Mouse (Mus musculus) adrenal gland, adult 18-20 months (tissue): ENCODE results near the gene Zfp423. TPM values are rescaled to one million over a fixed set of nuclear protein-coding genes. Genes with fewer than 3 reads are reported as not detected.
"Not testable (repeated sequence)": the region's sequence is repeated elsewhere in the genome, so short reads cannot be mapped to it uniquely, and the experiment has no call there.

Experiments
- DNase-seq, 2 experiments: peaks; one replicate each; pipeline ENCODE4 v3.0.0; 2021 to 2022; ENCODE audit warnings: low spot score in 2 of 2
- total RNA-seq, 2 experiments: library from RNA; stranded (reverse); gene quantifications; 1 replicate in 1 of 2; 2 replicates in 1 of 2; pipeline ENCODE4 v1.2.3; 2021

Gene Zfp423
- total RNA-seq, 2 experiments from 2014 or later: 13.2 to 27.1 TPM

- not testable (repeated sequence) for DNase-seq
These were observed 117.3 kb downstream of the Zfp423 start for GRCm38 (mm10) chr8:87842096-87842495.

- DNase-seq: no peak
These were observed 122.1 kb downstream of the Zfp423 start for GRCm38 (mm10) chr8:87837266-87837665.

- DNase-seq: no peak
These were observed 122.5 kb downstream of the Zfp423 start for GRCm38 (mm10) chr8:87836866-87837265.

GRCm38 (mm10) chr8:87835924-87836323 lies 123.5 kb downstream of the Zfp423 start:
- DNase-seq: no peak

GRCm38 (mm10) chr8:87835411-87835821 lies 124.0 kb downstream of the Zfp423 start:
- no peak for DNase-seq

GRCm38 (mm10) chr8:87834656-87835055 lies 124.7 kb downstream of the Zfp423 start:
- DNase-seq: no peak

- no peak for DNase-seq
These were observed 125.4 kb downstream of the Zfp423 start for GRCm38 (mm10) chr8:87833841-87834620.

- no peak for DNase-seq
These were observed 126.1 kb downstream of the Zfp423 start for GRCm38 (mm10) chr8:87833339-87833738.

- no peak for DNase-seq
These were observed 126.7 kb downstream of the Zfp423 start for GRCm38 (mm10) chr8:87832381-87833325.

GRCm38 (mm10) chr8:87831567-87831966 lies 127.8 kb downstream of the Zfp423 start:
- no peak for DNase-seq

GRCm38 (mm10) chr8:87831116-87831515 lies 128.3 kb downstream of the Zfp423 start:
- DNase-seq: no peak

- DNase-seq: no peak
These were observed 129.2 kb downstream of the Zfp423 start for GRCm38 (mm10) chr8:87830200-87830599.

GRCm38 (mm10) chr8:87826013-87826660 lies 133.3 kb downstream of the Zfp423 start:
- DNase-seq: no peak

- no peak for DNase-seq
These were observed 136.2 kb downstream of the Zfp423 start for GRCm38 (mm10) chr8:87823172-87823571.

- DNase-seq: no peak
These were observed 136.7 kb downstream of the Zfp423 start for GRCm38 (mm10) chr8:87822690-87823089.

- no peak for DNase-seq
These were observed 137.2 kb downstream of the Zfp423 start for GRCm38 (mm10) chr8:87822175-87822574.

GRCm38 (mm10) chr8:87821655-87822054 lies 137.7 kb downstream of the Zfp423 start:
- DNase-seq: no peak

- DNase-seq: no peak
These were observed 140.1 kb downstream of the Zfp423 start for GRCm38 (mm10) chr8:87819263-87819662.

- DNase-seq: no peak
These were observed 140.9 kb downstream of the Zfp423 start for GRCm38 (mm10) chr8:87818506-87818905.

GRCm38 (mm10) chr8:87816141-87816540 lies 143.3 kb downstream of the Zfp423 start:
- no peak for DNase-seq

GRCm38 (mm10) chr8:87812661-87813060 lies 146.7 kb downstream of the Zfp423 start:
- DNase-seq: no peak
